Mouse (Mus musculus): ENCODE measurements around the gene Mchr1.
A peak's percentile ranks its signal among the peaks of the same experiment; 100 is the strongest.

- TF ChIP-seq POLR2A (IDR thresholded peaks at IDR 0.05; ENCODE audit: borderline replicate concordance, extremely low read depth, insufficient read depth, insufficient read length, poor library complexity, severe bottlenecking) (no peak), CTCF (IDR thresholded peaks at IDR 0.05; ENCODE audit: borderline replicate concordance, extremely low read depth, insufficient read depth, insufficient read length) (peak; percentile 60)
Observed at GRCm38 (mm10) chr15:81239261-81239660, 4.0 kb downstream of the Mchr1 start.

All from brain, embryonic 14.5 days (tissue).